Mouse (Mus musculus): Measurements from ENCODE around the gene Srxn1. TPM values are rescaled to one million over a fixed set of nuclear protein-coding genes. Genes with fewer than 3 reads are reported as not detected.
"Not testable (repeated sequence)": the region's sequence is repeated elsewhere in the genome, so short reads cannot be mapped to it uniquely, and the experiment has no call there.

Gene Srxn1
- 11.0 and 11.5 TPM in 2 replicates for polyA plus RNA-seq (2015; fragmentation: Nextera tagmentation; extraction: Ambion mirVana)

GRCm38 (mm10) chr2:152105318-152106224 is at the start of gene Srxn1:
Gene Srxn1, plus strand, starts transcription at chr2:152105516.
- H3K27ac ChIP-seq (replicated peaks), result no peak within 1 kb of the TSS
- peak within 1 kb of the TSS; percentile 69 for H3K4me3 ChIP-seq (replicated peaks)
- WGBS, result 2% methylated on average over 82 of the region's 84 CpGs

GRCm38 (mm10) chr2:152056368-152057251 is 48.7 kb upstream of the Srxn1 start:
- Histone ChIP-seq H3K9me3 (replicated peaks) (no peaks in the 10 kb centered on the region), H3K27me3 (peaks cover 30% of the 10 kb centered on the region), H3K9ac (no peak overlapping the region), H3K4me2 (replicated peaks) (no peak overlapping the region), H3K27ac (replicated peaks) (no peak overlapping the region), H3K36me3 (no peaks in the 10 kb centered on the region), H3K4me1 (no peaks in the 10 kb centered on the region), H3K4me3 (replicated peaks) (no peak overlapping the region)
- ATAC-seq (ENCODE audit: insufficient number of reproducible peaks, low FRiP score, low TSS enrichment, low read depth), result no peak; the same call in 1 of the 2 replicates
- WGBS, result 63% methylated on average over 22 of the region's 22 CpGs

More at GRCm38 (mm10) chr2:152105318-152106224, at the start of gene Srxn1:
- Histone ChIP-seq H3K9ac (peak within 1 kb of the TSS; percentile 72), H3K4me1 (peaks cover 7% of the 10 kb centered on the region), H3K27me3 (0 out of 2 replicates have a peak, but pooled peaks cover 4% of the 10 kb centered on the region), H3K9me3 (replicated peaks) (no peaks in the 10 kb centered on the region), H3K4me2 (replicated peaks) (peak within 1 kb of the TSS; percentile 89), H3K36me3 (no peaks in the 10 kb centered on the region)
- peak; percentile 85 for ATAC-seq (ENCODE audit: insufficient number of reproducible peaks, low FRiP score, low TSS enrichment, low read depth)

- no peak overlapping the region for H3K4me2 ChIP-seq (replicated peaks)
- no peak overlapping the region for H3K4me3 ChIP-seq (replicated peaks)
- H3K27me3 ChIP-seq, result peaks cover 25% of the 10 kb centered on the region
- no peak overlapping the region for H3K9ac ChIP-seq
- ATAC-seq (ENCODE audit: insufficient number of reproducible peaks, low FRiP score, low TSS enrichment, low read depth), result no peak
- no peaks in the 10 kb centered on the region for H3K36me3 ChIP-seq
- H3K9me3 ChIP-seq (replicated peaks), result no peaks in the 10 kb centered on the region
- no peaks in the 10 kb centered on the region for H3K4me1 ChIP-seq
- 73% methylated on average over 9 of the region's 9 CpGs for WGBS
- no peak overlapping the region for H3K27ac ChIP-seq (replicated peaks)
These were observed 48.1 kb upstream of the Srxn1 start for GRCm38 (mm10) chr2:152057252-152057563.

DNA sequence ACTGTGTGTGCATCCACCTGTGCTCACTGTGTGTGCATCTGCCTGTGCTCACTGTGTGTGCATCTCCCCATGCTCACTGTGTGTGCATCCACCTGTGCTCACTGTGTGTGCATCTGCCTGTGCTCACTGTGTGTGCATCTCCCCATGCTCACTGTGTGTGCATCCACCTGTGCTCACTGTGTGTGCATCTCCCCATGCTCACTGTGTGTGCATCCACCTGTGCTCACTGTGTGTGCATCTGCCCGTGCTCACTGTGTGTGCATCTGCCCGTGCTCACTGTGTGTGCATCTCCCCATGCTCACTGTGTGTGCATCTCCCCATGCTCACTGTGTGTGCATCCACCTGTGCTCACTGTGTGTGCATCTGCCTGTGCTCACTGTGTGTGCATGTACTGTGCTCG is 42.5 kb upstream of the Srxn1 start:
- ATAC-seq (ENCODE audit: insufficient number of reproducible peaks, low FRiP score, low TSS enrichment, low read depth); H3K4me2 ChIP-seq (replicated peaks); H3K27ac ChIP-seq (replicated peaks); H3K4me3 ChIP-seq (replicated peaks); H3K36me3 ChIP-seq; H3K27me3 ChIP-seq; H3K4me1 ChIP-seq; H3K9ac ChIP-seq; H3K9me3 ChIP-seq (replicated peaks): not testable (repeated sequence)
- 79% methylated on average over 3 of the region's 3 CpGs for WGBS

- WGBS, result 46% methylated on average over 11 of the region's 11 CpGs
- H3K4me3 ChIP-seq (replicated peaks), result no peak overlapping the region
- H3K36me3 ChIP-seq, result no peaks in the 10 kb centered on the region
- no peak overlapping the region for H3K9ac ChIP-seq
- 0 out of 2 replicates have a peak, but pooled peaks have one; percentile 34 for ATAC-seq (ENCODE audit: insufficient number of reproducible peaks, low FRiP score, low TSS enrichment, low read depth)
- H3K27me3 ChIP-seq, result no peaks in the 10 kb centered on the region
- H3K9me3 ChIP-seq (replicated peaks), result no peaks in the 10 kb centered on the region
- no peak overlapping the region for H3K4me2 ChIP-seq (replicated peaks)
- no peaks in the 10 kb centered on the region for H3K4me1 ChIP-seq
- no peak overlapping the region for H3K27ac ChIP-seq (replicated peaks)
These were observed 36.5 kb upstream of the Srxn1 start for GRCm38 (mm10) chr2:152068660-152069433.

- ATAC-seq (ENCODE audit: insufficient number of reproducible peaks, low FRiP score, low TSS enrichment, low read depth), result no peak
- H3K27me3 ChIP-seq, result peaks cover 1% of the 10 kb centered on the region; the same call in 1 of the 2 replicates
- no peak overlapping the region for H3K4me3 ChIP-seq (replicated peaks)
- H3K4me2 ChIP-seq (replicated peaks), result no peak overlapping the region
- H3K9me3 ChIP-seq (replicated peaks), result no peaks in the 10 kb centered on the region
- 56% methylated on average over 9 of the region's 9 CpGs for WGBS
- H3K27ac ChIP-seq (replicated peaks), result no peak overlapping the region
- no peak overlapping the region for H3K9ac ChIP-seq
- no peaks in the 10 kb centered on the region for H3K36me3 ChIP-seq
- no peaks in the 10 kb centered on the region for H3K4me1 ChIP-seq
These were observed 35.9 kb upstream of the Srxn1 start for GRCm38 (mm10) chr2:152069434-152069786.

- Histone ChIP-seq H3K4me1 (no peaks in the 10 kb centered on the region), H3K9ac (no peak overlapping the region), H3K4me2 (replicated peaks) (no peak overlapping the region), H3K36me3 (no peaks in the 10 kb centered on the region), H3K27me3 (peaks cover 4% of the 10 kb centered on the region; the same call in 1 of the 2 replicates), H3K9me3 (replicated peaks) (no peaks in the 10 kb centered on the region), H3K4me3 (replicated peaks) (no peak overlapping the region), H3K27ac (replicated peaks) (no peak overlapping the region)
- ATAC-seq (ENCODE audit: insufficient number of reproducible peaks, low FRiP score, low TSS enrichment, low read depth), result no peak
- 75% methylated on average over 2 of the region's 2 CpGs for WGBS
These were observed 35.4 kb upstream of the Srxn1 start for GRCm38 (mm10) chr2:152069941-152070340.

DNA sequence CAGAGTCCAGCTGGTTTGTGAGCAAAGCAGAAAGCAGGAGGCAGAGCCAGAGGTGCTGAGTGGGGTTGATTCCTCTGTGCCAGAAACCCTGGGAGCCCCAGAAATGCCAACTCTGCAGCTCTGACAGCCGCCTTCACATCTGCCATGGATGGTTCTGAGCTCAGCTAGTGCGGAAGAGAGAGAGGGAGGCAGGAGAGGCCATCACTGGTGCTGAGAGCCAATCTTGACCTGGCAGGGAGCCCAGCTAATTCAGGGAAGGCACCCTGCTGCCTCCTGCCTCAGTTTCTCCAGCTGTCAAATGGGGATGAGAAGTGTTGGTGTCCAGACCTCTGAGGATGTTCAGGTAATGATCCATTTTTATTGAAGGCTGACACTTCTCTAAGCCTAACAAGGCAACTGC is 30.8 kb upstream of the Srxn1 start:
- no peak overlapping the region for H3K4me3 ChIP-seq (replicated peaks)
- 57% methylated on average over 2 of the region's 2 CpGs for WGBS
- ATAC-seq (ENCODE audit: insufficient number of reproducible peaks, low FRiP score, low TSS enrichment, low read depth), result no peak
- H3K36me3 ChIP-seq, result no peaks in the 10 kb centered on the region
- no peak overlapping the region for H3K9ac ChIP-seq
- no peak overlapping the region for H3K4me2 ChIP-seq (replicated peaks)
- no peaks in the 10 kb centered on the region for H3K9me3 ChIP-seq (replicated peaks)
- H3K4me1 ChIP-seq, result no peaks in the 10 kb centered on the region
- H3K27me3 ChIP-seq, result peaks cover 33% of the 10 kb centered on the region
- no peak overlapping the region for H3K27ac ChIP-seq (replicated peaks)

DNA sequence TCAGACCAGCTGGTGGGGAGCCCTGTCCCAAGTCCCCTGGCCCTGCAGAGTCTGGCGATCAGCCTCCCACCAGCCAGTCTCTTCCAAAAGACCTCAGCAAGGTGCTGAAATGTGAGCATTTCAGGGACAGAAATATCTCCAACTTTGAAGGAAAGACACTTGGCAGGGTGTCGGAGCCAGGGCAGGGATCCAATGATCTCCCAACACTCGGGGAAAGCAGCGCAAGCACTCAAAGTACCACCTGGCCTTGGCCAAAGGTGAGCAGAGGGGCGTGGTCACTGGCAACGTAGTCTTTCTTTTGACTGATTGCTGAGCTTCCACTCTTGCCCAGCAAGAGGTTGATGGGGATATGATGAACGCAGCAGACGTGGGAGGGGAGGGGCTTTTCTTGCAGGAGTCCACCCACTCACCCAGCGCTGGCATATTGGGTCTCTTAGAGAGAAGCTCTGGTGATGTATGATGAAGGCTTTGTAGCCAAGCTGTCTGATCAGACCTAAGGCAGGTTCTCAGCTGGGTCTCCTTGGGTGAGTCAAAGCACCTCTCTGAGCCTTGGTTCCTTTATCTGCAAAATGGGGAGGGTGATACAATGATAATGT is 29.9 kb upstream of the Srxn1 start:
- Histone ChIP-seq H3K27me3 (peaks cover 39% of the 10 kb centered on the region), H3K9me3 (replicated peaks) (no peaks in the 10 kb centered on the region), H3K9ac (no peak overlapping the region), H3K4me3 (replicated peaks) (no peak overlapping the region), H3K4me2 (replicated peaks) (no peak overlapping the region), H3K27ac (replicated peaks) (no peak overlapping the region), H3K4me1 (no peaks in the 10 kb centered on the region), H3K36me3 (no peaks in the 10 kb centered on the region)
- ATAC-seq (ENCODE audit: insufficient number of reproducible peaks, low FRiP score, low TSS enrichment, low read depth), result no peak
- 45% methylated on average over 9 of the region's 9 CpGs for WGBS

DNA sequence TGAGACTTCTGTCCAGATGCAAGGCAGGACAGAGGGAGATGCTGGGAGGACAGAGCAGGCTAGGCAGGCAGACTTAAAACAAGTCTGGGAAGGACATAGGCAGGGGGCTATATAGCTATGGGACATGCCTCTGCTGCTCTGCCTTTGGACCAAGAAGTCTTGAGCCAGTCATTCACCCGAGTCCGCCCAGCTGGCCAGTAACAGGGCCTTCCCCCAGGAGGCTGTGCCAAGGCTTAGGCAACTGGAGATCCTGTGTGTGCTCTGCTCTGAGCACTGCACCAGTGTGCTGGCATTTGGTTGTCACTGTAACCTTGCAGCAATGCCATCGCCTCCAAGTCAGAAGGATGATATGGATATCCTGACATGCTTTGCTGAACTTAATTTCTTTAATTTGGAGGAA is 28.0 kb upstream of the Srxn1 start:
- Histone ChIP-seq H3K27me3 (peaks cover 53% of the 10 kb centered on the region), H3K27ac (replicated peaks) (no peak overlapping the region), H3K4me1 (peaks cover 13% of the 10 kb centered on the region), H3K36me3 (no peaks in the 10 kb centered on the region), H3K4me2 (replicated peaks) (no peak overlapping the region), H3K9me3 (replicated peaks) (no peaks in the 10 kb centered on the region), H3K4me3 (replicated peaks) (no peak overlapping the region), H3K9ac (no peak overlapping the region)
- no peak for ATAC-seq (ENCODE audit: insufficient number of reproducible peaks, low FRiP score, low TSS enrichment, low read depth)
- WGBS, result 56% methylated on average over 3 of the region's 3 CpGs
